Mouse (Mus musculus) C2C12 (cell line): ENCODE results near the gene Obsl1. TPM values are rescaled to one million over a fixed set of nuclear protein-coding genes. Genes with fewer than 3 reads are reported as not detected.

Experiments
- H3K27me3 ChIP-seq: one replicate; pipeline ENCODE4 v1.6.1; 2011; ENCODE audit not compliant: control insufficient read depth, insufficient read depth, insufficient read length
- H3K36me3 ChIP-seq: one replicate; pipeline ENCODE4 v1.6.1; 2011; ENCODE audit not compliant: control insufficient read depth, insufficient read depth
- H3K4me3 ChIP-seq: one replicate; pipeline ENCODE4 v1.5.1; 2011; ENCODE audit warnings: mild to moderate bottlenecking, control low read depth; ENCODE audit not compliant: poor library complexity, insufficient read depth, severe bottlenecking
- H3K79me2 ChIP-seq: one replicate; pipeline ENCODE4 v1.6.1; 2011; ENCODE audit not compliant: control insufficient read depth, insufficient read depth
- H3K79me3 ChIP-seq: one replicate; pipeline ENCODE4 v1.6.1; 2011; ENCODE audit warnings: low read depth, control low read depth
- H3ac ChIP-seq: one replicate; pipeline ENCODE3; 2011; ENCODE audit warnings: low read depth; ENCODE audit not compliant: control insufficient read depth, insufficient read length
- CEBPB ChIP-seq: IDR thresholded peaks from one replicate; pipeline ENCODE4 v1.6.1; 2011; ENCODE audit warnings: low read depth, mild to moderate bottlenecking, control low read depth, moderate library complexity
- CTCF ChIP-seq: IDR thresholded peaks from one replicate; pipeline ENCODE4 v1.5.1; 2011; ENCODE audit not compliant: control insufficient read depth, insufficient read depth, insufficient read length
- FOSL1 ChIP-seq: IDR thresholded peaks from one replicate; pipeline ENCODE4 v1.8.0; 2011; ENCODE audit warnings: mild to moderate bottlenecking, low read length; ENCODE audit not compliant: poor library complexity, insufficient read depth, severe bottlenecking
- MAX ChIP-seq: IDR thresholded peaks from one replicate; pipeline ENCODE4 v1.6.1; 2011; ENCODE audit warnings: mild to moderate bottlenecking, control low read depth
- MYOD1 ChIP-seq: IDR thresholded peaks from one replicate; pipeline ENCODE4 v1.6.1; 2011; ENCODE audit warnings: low read depth; ENCODE audit not compliant: control insufficient read depth, insufficient read length
- MYOG ChIP-seq: IDR thresholded peaks from one replicate; pipeline ENCODE4 v1.6.1; 2011; ENCODE audit not compliant: control insufficient read depth, insufficient read length; ENCODE audit errors: extremely low read depth
- USF1 ChIP-seq: IDR thresholded peaks from one replicate; pipeline ENCODE4 v1.6.1; 2011; ENCODE audit warnings: low read depth, mild to moderate bottlenecking, control low read depth, moderate library complexity
- polyA plus RNA-seq: library from polyadenylated mRNA; unstranded; fragments of >200 nt; fragmentation: generic; extraction: Trizol; gene quantifications from one replicate; pipeline ENCODE4 v1.2.1, GENCODE M21; 2012; ENCODE audit warnings: missing spikeins

The Obsl1 gene
- polyA plus RNA-seq, 1 experiment = 31.6 TPM

GRCm38 (mm10) chr1:75455948-75456347, 50.3 kb downstream of the Obsl1 start:
- H3K4me3 ChIP-seq = no peak overlapping the region
- H3K79me2 ChIP-seq = no peaks in the 10 kb centered on the region
- peaks cover 5% of the 10 kb centered on the region for H3K27me3 ChIP-seq
- H3K79me3 ChIP-seq = no peaks in the 10 kb centered on the region
- no peaks in the 10 kb centered on the region for H3K36me3 ChIP-seq
- no peak overlapping the region for H3ac ChIP-seq
- TF ChIP-seq CEBPB = no peak
- TF ChIP-seq MYOD1 = no peak
- TF ChIP-seq MYOG = no peak
- no peak for TF ChIP-seq MAX
- no peak for TF ChIP-seq USF1
- no peak for TF ChIP-seq FOSL1
- no peak for TF ChIP-seq CTCF

DNA sequence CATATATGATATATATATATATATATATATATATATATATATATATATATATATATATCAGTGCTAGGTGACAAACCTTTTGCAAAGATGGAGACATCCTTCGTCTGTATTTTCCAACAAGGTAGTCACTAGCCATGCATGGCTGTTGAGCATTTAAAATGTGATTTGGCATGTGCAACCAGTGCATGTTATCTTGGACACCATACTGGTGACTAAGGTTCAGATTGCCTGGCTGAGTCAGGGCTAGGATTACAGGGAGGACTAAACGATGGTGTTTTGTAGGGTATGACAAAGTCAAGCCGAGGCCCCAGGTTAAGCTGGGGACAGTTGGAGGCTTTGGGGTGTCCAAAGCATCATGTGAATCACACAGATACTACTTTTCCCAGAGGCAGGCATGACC, 50.8 kb downstream of the Obsl1 start:
- peaks cover 5% of the 10 kb centered on the region for H3K27me3 ChIP-seq
- no peaks in the 10 kb centered on the region for H3K36me3 ChIP-seq
- H3ac ChIP-seq = no peak overlapping the region
- no peak overlapping the region for H3K4me3 ChIP-seq
- TF ChIP-seq FOSL1 = no peak
- TF ChIP-seq MAX = peak; percentile 55
- H3K79me2 ChIP-seq = no peaks in the 10 kb centered on the region
- H3K79me3 ChIP-seq = no peaks in the 10 kb centered on the region

- Histone ChIP-seq H3K27me3 (peaks cover 5% of the 10 kb centered on the region), H3K79me2 (no peaks in the 10 kb centered on the region), H3K36me3 (no peaks in the 10 kb centered on the region), H3K4me3 (no peak overlapping the region), H3ac (no peak overlapping the region), H3K79me3 (no peaks in the 10 kb centered on the region)
- TF ChIP-seq CEBPB (no peak), FOSL1 (no peak), MYOG (no peak), USF1 (no peak), MYOD1 (no peak), MAX (no peak), CTCF (no peak)
Observed at GRCm38 (mm10) chr1:75451900-75452299, 54.4 kb downstream of the Obsl1 start.

GRCm38 (mm10) chr1:75450314-75451005, 55.8 kb downstream of the Obsl1 start, which contains the start of gene Asic4:
TSS of gene Asic4 (plus strand) at chr1:75450436.
- Histone ChIP-seq H3K79me2 (no peaks in the 10 kb centered on the region), H3K79me3 (no peaks in the 10 kb centered on the region), H3K36me3 (no peaks in the 10 kb centered on the region), H3K4me3 (no peak within 1 kb of the TSS), H3ac (peak within 1 kb of the TSS; percentile 13), H3K27me3 (peaks cover 5% of the 10 kb centered on the region)
- TF ChIP-seq MYOD1 (peak; percentile 23), MYOG (no peak)

DNA sequence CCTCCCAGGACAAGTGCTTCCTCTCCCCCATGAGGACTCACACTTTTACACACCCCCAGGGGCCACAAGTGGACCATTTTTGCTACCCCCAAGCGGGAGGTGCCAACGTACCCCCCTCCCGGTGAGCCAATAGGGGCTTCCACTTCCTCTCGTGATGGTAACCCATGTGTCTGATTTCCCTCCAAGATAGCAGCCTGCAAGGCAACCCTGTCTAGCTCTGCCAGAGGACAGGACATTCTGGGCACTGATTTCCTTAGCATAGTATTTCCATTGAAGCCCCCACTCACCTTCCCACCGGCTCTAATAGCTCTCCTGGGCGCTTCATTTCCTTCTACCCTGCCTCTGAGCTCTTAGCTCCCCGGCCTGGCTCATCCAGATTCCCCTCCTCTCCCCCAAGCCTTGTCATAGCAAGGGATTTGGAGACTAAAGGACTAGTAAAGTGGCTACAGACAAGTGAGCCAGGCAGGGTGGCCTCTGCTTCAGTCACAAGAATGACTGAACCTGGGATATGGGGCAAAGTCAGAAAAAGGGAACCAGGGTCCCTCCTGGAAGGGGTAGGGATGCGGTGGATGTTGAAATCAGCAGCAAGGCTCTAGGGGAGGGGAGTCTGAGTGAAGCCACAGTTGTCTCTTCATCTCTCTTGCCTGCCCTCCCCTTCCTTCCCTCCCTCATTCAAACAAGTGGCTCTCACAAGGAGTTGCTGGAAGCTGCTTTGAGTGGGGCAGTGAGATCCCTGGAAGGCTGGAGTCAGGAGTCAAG, 56.7 kb downstream of the Obsl1 start:
- Histone ChIP-seq H3K27me3 (peaks cover 5% of the 10 kb centered on the region), H3K4me3 (no peak overlapping the region), H3K36me3 (no peaks in the 10 kb centered on the region), H3K79me2 (no peaks in the 10 kb centered on the region), H3ac (no peak overlapping the region), H3K79me3 (no peaks in the 10 kb centered on the region)
- TF ChIP-seq USF1 (no peak), FOSL1 (no peak), MYOD1 (no peak), CEBPB (no peak), MAX (no peak), CTCF (no peak), MYOG (no peak)

DNA sequence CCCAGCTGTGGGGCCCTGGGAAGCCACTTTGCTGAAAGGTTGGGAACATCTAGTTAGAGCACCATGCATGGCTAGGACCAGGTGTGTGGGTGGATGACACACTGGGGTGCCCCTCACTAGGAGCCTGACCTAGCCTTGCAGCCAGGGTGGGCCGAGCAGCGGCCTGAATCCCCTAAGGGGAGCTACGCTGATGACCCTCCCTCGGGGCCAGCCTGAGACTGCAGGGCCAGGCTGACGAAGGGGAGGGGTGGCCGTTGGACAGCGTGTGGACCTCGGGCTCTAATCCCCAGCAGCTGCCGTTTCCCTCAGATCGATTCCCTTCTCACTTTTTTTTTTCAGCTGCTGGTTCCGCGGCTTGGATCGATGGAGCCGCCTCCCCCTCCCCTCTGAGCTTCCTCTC, 57.3 kb downstream of the Obsl1 start:
- TF ChIP-seq MYOD1 (no peak), MYOG (no peak), CTCF (no peak), FOSL1 (no peak), CEBPB (no peak), MAX (no peak), USF1 (no peak)
- H3K79me2 ChIP-seq = no peaks in the 10 kb centered on the region
- no peaks in the 10 kb centered on the region for H3K79me3 ChIP-seq
- H3K4me3 ChIP-seq = no peak overlapping the region
- H3K36me3 ChIP-seq = no peaks in the 10 kb centered on the region
- H3ac ChIP-seq = no peak overlapping the region
- H3K27me3 ChIP-seq = peaks cover 5% of the 10 kb centered on the region
